Mouse (Mus musculus): ENCODE data around the gene Gucd1. TPM values are rescaled to one million over a fixed set of nuclear protein-coding genes. Genes with fewer than 3 reads are reported as not detected.

The Gucd1 gene
- polyA plus RNA-seq, 1 experiment, result 124 TPM

DNA sequence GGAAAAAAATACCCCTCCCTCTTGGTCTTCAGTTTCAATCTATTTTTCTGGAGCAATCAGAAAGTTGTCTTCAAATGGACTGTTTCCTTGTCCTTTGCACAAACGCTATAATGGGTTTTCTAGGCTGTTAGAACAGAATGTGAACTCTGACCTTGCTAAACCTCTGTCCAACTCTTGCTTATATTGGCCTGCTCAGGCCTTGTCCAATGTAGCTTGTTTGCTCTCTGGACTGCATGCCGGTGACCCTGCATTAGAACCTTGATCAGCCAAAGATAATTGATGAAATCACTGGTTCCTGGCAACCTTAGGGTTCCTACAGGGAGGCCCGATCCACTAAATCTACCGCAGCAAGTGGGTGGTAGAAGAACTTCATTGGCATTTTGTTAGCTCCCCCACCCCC, 110.0 kb downstream of the Gucd1 start:
- Histone ChIP-seq H3K27ac (ENCODE audit: insufficient read depth, low read depth, low read length) (peak overlapping the region; percentile 15), H3K36me3 (ENCODE audit: control insufficient read depth, insufficient read depth, low read length) (no peaks in the 10 kb centered on the region; the same call in 1 of the 2 replicates), H3K4me1 (ENCODE audit: control insufficient read depth, insufficient read depth, low read length) (peaks cover 14% of the 10 kb centered on the region; the same call in 1 of the 2 replicates), H3K27me3 (replicated peaks; ENCODE audit: control insufficient read depth, insufficient read depth, low read length) (no peaks in the 10 kb centered on the region), H3K4me3 (ENCODE audit: insufficient read depth, low read depth, low read length) (peak overlapping the region; percentile 3; the same call in 1 of the 2 replicates)
- 59% methylated on average over 4 of the region's 4 CpGs for WGBS
- TF ChIP-seq CTCF (conservative IDR thresholded peaks at IDR 0.05; ENCODE audit: insufficient read depth, insufficient read length, low read depth, low read length) (no peak), POLR2A (IDR thresholded peaks at IDR 0.05; ENCODE audit: low read depth, low read length) (no peak)
- DNase-seq, result peak; percentile 80

DNA sequence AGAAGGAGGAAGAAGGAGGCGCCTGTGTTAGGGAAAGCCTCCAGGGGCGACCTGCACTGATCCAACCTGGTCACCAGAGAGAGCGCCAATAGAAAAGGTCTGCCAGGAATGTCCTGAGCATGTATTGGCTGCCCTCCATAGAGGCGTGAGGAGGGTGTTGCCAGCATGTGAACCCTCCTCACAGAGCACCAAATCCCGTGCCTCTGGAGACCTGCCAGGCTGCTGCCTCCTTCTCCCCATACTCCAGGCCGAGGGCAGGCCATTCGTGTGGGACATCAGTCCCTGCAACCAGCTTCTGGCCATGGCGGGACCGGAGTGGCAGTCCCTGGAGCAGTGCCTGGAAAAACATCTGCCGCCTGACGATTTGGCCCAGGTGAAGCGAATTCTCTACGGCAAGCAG, 111.0 kb downstream of the Gucd1 start:
- 40% methylated on average over 13 of the region's 13 CpGs for WGBS
- Histone ChIP-seq H3K4me1 (ENCODE audit: control insufficient read depth, insufficient read depth, low read length) (peaks cover 13% of the 10 kb centered on the region; the same call in 1 of the 2 replicates), H3K36me3 (ENCODE audit: control insufficient read depth, insufficient read depth, low read length) (no peaks in the 10 kb centered on the region), H3K27me3 (replicated peaks; ENCODE audit: control insufficient read depth, insufficient read depth, low read length) (no peaks in the 10 kb centered on the region), H3K27ac (ENCODE audit: insufficient read depth, low read depth, low read length) (peak overlapping the region; percentile 11), H3K4me3 (ENCODE audit: insufficient read depth, low read depth, low read length) (peak overlapping the region; percentile 41)
- TF ChIP-seq POLR2A (IDR thresholded peaks at IDR 0.05; ENCODE audit: low read depth, low read length) (peak; percentile 63), CTCF (conservative IDR thresholded peaks at IDR 0.05; ENCODE audit: insufficient read depth, insufficient read length, low read depth, low read length) (0 out of 2 replicates have a peak, but pooled peaks have one; percentile 19)
- DNase-seq, result peak; percentile 96

DNA sequence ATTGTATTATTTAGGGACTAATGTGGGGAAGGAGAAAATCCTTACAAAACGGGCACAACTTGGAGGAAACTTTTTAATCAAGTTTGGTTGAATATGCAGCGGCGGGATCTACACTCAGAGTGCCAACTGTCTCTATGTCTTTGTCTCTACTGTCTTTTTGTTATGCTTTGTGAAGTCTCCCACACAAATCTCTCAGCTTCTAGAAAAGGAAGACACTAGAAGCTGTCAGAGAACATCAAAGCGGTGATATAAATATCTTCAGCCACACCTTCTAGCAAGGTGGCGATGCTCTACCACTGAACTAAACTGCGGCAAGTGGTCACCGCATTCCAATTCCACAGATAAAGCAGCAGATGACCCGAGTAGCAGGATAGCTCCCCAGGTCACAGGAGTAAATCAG, 111.9 kb downstream of the Gucd1 start:
- no peak for DNase-seq
- Histone ChIP-seq H3K27me3 (replicated peaks; ENCODE audit: control insufficient read depth, insufficient read depth, low read length) (no peaks in the 10 kb centered on the region), H3K4me3 (ENCODE audit: insufficient read depth, low read depth, low read length) (no peak overlapping the region), H3K27ac (ENCODE audit: insufficient read depth, low read depth, low read length) (no peak overlapping the region; the same call in 1 of the 2 replicates), H3K36me3 (ENCODE audit: control insufficient read depth, insufficient read depth, low read length) (no peaks in the 10 kb centered on the region), H3K4me1 (ENCODE audit: control insufficient read depth, insufficient read depth, low read length) (peaks cover 8% of the 10 kb centered on the region; the same call in 1 of the 2 replicates)
- WGBS, result 95% methylated on average over 8 of the region's 8 CpGs
- TF ChIP-seq CTCF (conservative IDR thresholded peaks at IDR 0.05; ENCODE audit: insufficient read depth, insufficient read length, low read depth, low read length), result no peak
- no peak for TF ChIP-seq POLR2A (IDR thresholded peaks at IDR 0.05; ENCODE audit: low read depth, low read length)

DNA sequence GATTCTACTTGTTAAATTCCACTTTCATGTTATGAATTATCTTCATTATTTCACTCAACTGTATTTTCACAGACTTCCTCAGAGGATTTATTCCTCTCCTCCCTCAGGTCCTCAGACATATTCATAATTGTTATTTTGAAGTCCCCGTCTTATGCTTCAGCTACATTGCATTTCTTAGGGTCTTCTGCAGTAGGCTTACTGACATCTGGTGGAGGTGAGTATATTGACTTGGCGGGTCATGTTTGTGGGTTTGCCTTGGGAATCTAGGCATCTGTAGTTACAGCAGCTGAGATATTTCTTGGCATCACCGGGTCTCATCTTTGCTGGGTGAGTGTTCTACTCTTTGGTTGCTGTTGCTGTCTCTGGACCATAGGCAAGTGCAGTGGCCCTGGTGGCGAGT, 116.8 kb downstream of the Gucd1 start, which contains the start of gene Upb1:
Gene Upb1 (plus strand): TSS at position 158 of the 400 bp plus-strand sequence.
- Histone ChIP-seq H3K4me1 (ENCODE audit: control insufficient read depth, insufficient read depth, low read length) (no peaks in the 10 kb centered on the region), H3K27me3 (replicated peaks; ENCODE audit: control insufficient read depth, insufficient read depth, low read length) (no peaks in the 10 kb centered on the region), H3K36me3 (ENCODE audit: control insufficient read depth, insufficient read depth, low read length) (no peaks in the 10 kb centered on the region), H3K4me3 (ENCODE audit: insufficient read depth, low read depth, low read length) (no peak within 1 kb of the TSS), H3K27ac (ENCODE audit: insufficient read depth, low read depth, low read length) (no peak within 1 kb of the TSS)
- DNase-seq, result no peak
- TF ChIP-seq POLR2A (IDR thresholded peaks at IDR 0.05; ENCODE audit: low read depth, low read length), result no peak
- 87% methylated on average over 4 of the region's 4 CpGs for WGBS

DNA sequence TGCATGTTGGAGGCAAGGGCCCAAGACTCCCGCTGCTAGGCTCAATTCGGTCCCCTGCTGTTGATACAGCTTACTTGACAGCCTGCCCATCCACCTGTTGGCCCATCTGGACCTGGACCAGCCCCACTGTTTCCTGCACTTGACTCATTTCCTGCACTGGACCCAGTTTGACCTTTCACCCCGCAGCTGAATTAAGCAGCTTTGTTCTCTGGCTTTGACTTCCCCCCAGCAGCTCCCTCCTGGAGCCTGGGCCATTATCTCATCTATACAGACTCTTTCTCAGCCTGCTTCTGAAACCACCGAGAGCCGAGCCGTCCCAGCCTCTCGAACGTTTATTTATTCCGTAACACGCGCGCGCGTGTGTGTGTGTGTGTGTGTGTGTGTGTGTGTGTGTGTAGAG, 120.8 kb downstream of the Gucd1 start:
- DNase-seq, result peak; percentile 76
- no peak overlapping the region for H3K4me3 ChIP-seq (ENCODE audit: insufficient read depth, low read depth, low read length)
- H3K27me3 ChIP-seq (replicated peaks; ENCODE audit: control insufficient read depth, insufficient read depth, low read length), result no peaks in the 10 kb centered on the region
- H3K4me1 ChIP-seq (ENCODE audit: control insufficient read depth, insufficient read depth, low read length), result no peaks in the 10 kb centered on the region
- TF ChIP-seq POLR2A (IDR thresholded peaks at IDR 0.05; ENCODE audit: low read depth, low read length) (no peak), CTCF (conservative IDR thresholded peaks at IDR 0.05; ENCODE audit: insufficient read depth, insufficient read length, low read depth, low read length) (no peak)
- WGBS, result 65% methylated on average over 14 of the region's 14 CpGs
- no peaks in the 10 kb centered on the region for H3K36me3 ChIP-seq (ENCODE audit: control insufficient read depth, insufficient read depth, low read length)
- H3K27ac ChIP-seq (ENCODE audit: insufficient read depth, low read depth, low read length), result no peak overlapping the region

DNA sequence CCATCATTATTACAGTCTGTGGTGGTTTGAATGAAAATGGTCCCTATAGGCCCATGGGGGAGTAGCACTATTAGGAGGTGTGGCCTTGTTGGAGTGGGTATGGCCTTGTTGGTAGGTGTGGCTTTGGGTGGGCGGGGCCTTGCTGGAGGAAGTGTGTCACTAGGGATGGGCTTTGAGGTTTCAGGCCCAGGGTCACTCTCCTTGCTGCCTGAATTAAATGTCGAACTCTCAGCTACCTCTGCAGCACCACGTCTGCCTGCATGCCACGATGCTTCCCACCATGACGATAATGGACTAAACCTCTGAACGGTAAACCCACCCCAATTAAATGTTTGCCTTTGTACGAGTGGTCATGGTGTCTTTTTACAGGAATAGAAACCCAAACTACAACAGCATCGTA, 123.0 kb downstream of the Gucd1 start:
- H3K27ac ChIP-seq (ENCODE audit: insufficient read depth, low read depth, low read length), result no peak overlapping the region
- no peaks in the 10 kb centered on the region for H3K36me3 ChIP-seq (ENCODE audit: control insufficient read depth, insufficient read depth, low read length)
- DNase-seq, result no peak
- no peaks in the 10 kb centered on the region; the same call in 1 of the 2 replicates for H3K4me1 ChIP-seq (ENCODE audit: control insufficient read depth, insufficient read depth, low read length)
- H3K27me3 ChIP-seq (replicated peaks; ENCODE audit: control insufficient read depth, insufficient read depth, low read length), result no peaks in the 10 kb centered on the region
- H3K4me3 ChIP-seq (ENCODE audit: insufficient read depth, low read depth, low read length), result no peak overlapping the region
- TF ChIP-seq POLR2A (IDR thresholded peaks at IDR 0.05; ENCODE audit: low read depth, low read length), result no peak
- TF ChIP-seq CTCF (conservative IDR thresholded peaks at IDR 0.05; ENCODE audit: insufficient read depth, insufficient read length, low read depth, low read length), result no peak
- WGBS, result 90% methylated on average over 8 of the region's 8 CpGs

DNA sequence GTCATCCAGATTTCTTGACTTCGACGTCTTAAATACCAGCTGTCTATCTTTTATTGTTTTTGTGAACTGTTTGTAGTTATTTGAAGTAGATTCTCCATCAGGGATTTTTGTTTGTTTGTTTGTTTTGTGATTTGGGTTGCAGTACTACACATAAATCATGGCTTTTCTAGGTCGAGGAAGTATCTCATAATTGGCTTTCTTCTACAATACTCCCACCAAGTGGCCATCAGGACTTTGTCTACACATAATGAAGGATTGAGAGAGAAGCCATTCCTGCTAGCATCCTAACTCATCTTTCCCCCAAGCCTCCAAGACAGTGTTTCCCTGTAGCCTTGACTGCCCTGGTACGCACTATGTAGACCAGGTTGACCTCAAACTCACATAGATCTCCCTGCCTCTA, 126.9 kb downstream of the Gucd1 start:
- Histone ChIP-seq H3K4me1 (ENCODE audit: control insufficient read depth, insufficient read depth, low read length) (no peaks in the 10 kb centered on the region; the same call in 1 of the 2 replicates), H3K4me3 (ENCODE audit: insufficient read depth, low read depth, low read length) (no peak overlapping the region), H3K27ac (ENCODE audit: insufficient read depth, low read depth, low read length) (no peak overlapping the region), H3K27me3 (replicated peaks; ENCODE audit: control insufficient read depth, insufficient read depth, low read length) (no peaks in the 10 kb centered on the region), H3K36me3 (ENCODE audit: control insufficient read depth, insufficient read depth, low read length) (no peaks in the 10 kb centered on the region)
- WGBS, result 75% methylated on average over 4 of the region's 4 CpGs
- peak; percentile 37 for DNase-seq
- TF ChIP-seq POLR2A (IDR thresholded peaks at IDR 0.05; ENCODE audit: low read depth, low read length) (no peak), CTCF (conservative IDR thresholded peaks at IDR 0.05; ENCODE audit: insufficient read depth, insufficient read length, low read depth, low read length) (peak; percentile 19; the same call in 1 of the 2 replicates)
